In the genomic region with DNA sequence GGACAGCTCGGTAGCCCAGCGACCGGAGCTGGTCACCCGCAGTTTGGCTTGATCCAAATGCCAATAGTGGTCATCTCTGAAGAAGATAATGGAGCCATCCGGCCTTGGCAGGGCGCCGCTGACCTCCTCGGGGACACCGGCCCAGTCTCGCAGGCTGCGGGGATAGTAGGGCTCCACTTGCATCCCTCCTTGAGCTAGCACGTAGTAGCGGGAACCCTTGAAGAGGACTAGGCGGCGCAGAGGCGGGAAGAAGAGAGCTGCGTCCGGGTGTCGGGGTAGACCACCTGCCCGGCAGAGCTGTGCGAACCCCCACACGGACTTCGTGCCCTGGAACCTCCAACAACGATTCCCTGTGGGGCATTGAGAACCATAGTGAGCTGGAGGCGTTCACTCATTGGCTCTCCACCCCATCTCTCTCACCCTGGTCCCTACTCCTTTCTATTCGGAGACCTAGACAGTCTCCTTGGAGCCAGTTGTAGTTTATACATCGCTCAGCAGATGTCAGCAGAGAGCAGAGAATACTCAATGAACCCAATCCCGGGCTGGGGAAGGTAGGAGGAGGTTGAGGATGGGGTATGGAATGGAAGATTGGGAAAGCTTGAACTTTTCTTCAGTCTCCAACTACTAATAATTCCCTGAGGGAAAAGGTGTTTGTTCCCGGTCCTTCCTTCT, we compare ENCODE assay signal across 8 mouse cellular contexts. TPM values are rescaled to one million over a fixed set of nuclear protein-coding genes. Genes with fewer than 3 reads are reported as not detected.
A peak's percentile ranks its signal among the peaks of the same experiment; 100 is the strongest.
DNase-seq lines count a peak whose midpoint lies in the region; ATAC-seq lines count a peak whose summit lies in the region.

No protein-coding gene starts in this region.

- DNase-seq in ZHBTc4 (ENCODE audit: low read depth, low spot score): peak; percentile 87
- peak; percentile 85 for DNase-seq in cerebellum, adult 8-10 months
- DNase-seq in layer of hippocampus, postnatal 10 days (ENCODE audit: low spot score in 2 of 2): peak; percentile 83 to 86
- peak; percentile 86 for DNase-seq in lung, postnatal 10 days
- peak; percentile 74 for DNase-seq in ovary, postnatal 14 days (ENCODE audit: low spot score)

- WGBS in hindbrain, embryonic 15.5 days: 12% methylated on average over 29 of the region's 29 CpGs

- peak overlapping the region; percentile 55 for H3K4me2 ChIP-seq in hindbrain, embryonic 15.5 days

- H3K36me3 ChIP-seq in hindbrain, embryonic 15.5 days: no peaks in the 10 kb centered on the region

- H3K4me3 ChIP-seq in hindbrain, embryonic 15.5 days: peak overlapping the region; percentile 30

- H3K27ac ChIP-seq in hindbrain, embryonic 15.5 days (replicated peaks): no peak overlapping the region

- H3K9me3 ChIP-seq in hindbrain, embryonic 15.5 days: no peaks in the 10 kb centered on the region

- H3K4me1 ChIP-seq in hindbrain, embryonic 15.5 days (replicated peaks): peaks cover 18% of the 10 kb centered on the region

- no peak overlapping the region; the same call in 1 of the 2 replicates for H3K9ac ChIP-seq in hindbrain, embryonic 15.5 days

- ATAC-seq in frontal cortex, adult (ENCODE audit: low TSS enrichment): peak; percentile 62
- peak; percentile 40; the same call in 1 of the 2 replicates for ATAC-seq in hindbrain, embryonic 15.5 days (ENCODE audit: low FRiP score, low read depth)
- no peak for ATAC-seq in erythroblast, adult 5-6 weeks (replicated peaks; ENCODE audit: low FRiP score, poor library complexity, severe bottlenecking)

- H3K27me3 ChIP-seq in hindbrain, embryonic 15.5 days: peaks cover 47% of the 10 kb centered on the region

RNA-seq across cellular contexts. Expression of gene 1700020L24Rik, which starts 5.3 kb away (rescaled TPM):
- polyA plus RNA-seq in hindbrain, embryonic 15.5 days (2015; fragmentation: Nextera tagmentation; extraction: Ambion mirVana): 0.42 and 0.78 TPM in 2 replicates
- not detected for total RNA-seq in layer of hippocampus, postnatal 10 days (2021)
- 3.8 and 8.2 TPM in 2 replicates for total RNA-seq in erythroblast, adult 5-6 weeks (2015; ENCODE audit: low replicate concordance)
- total RNA-seq in erythroblast, adult 5-6 weeks (2017; ENCODE audit: low replicate concordance): 8.9 and 24.8 TPM in 2 replicates

RNA-seq across cellular contexts. Expression of gene Gas2l2, which starts 13.5 kb away (rescaled TPM):
- 0.41 and 0.91 TPM in 2 replicates for polyA plus RNA-seq in hindbrain, embryonic 15.5 days (2015; fragmentation: Nextera tagmentation; extraction: Ambion mirVana)
- total RNA-seq in layer of hippocampus, postnatal 10 days (2021): 1 to 10 TPM in 1 of 2 experiments, under 1 TPM in 1; 0.62 to 1.4 TPM
- not detected in 2 replicates for total RNA-seq in erythroblast, adult 5-6 weeks (2015; ENCODE audit: low replicate concordance)
- total RNA-seq in erythroblast, adult 5-6 weeks (2017; ENCODE audit: low replicate concordance): not detected in 2 replicates

RNA-seq across cellular contexts. Expression of gene Mmp28, which starts 20.1 kb away (rescaled TPM):
- 4.2 TPM in 2 replicates for polyA plus RNA-seq in hindbrain, embryonic 15.5 days (2015; fragmentation: Nextera tagmentation; extraction: Ambion mirVana)
- 1 to 10 TPM; 3.9 to 4.3 TPM for total RNA-seq in layer of hippocampus, postnatal 10 days (2021)
- 0.63 TPM in 1 of 2 replicates, not detected in the other for total RNA-seq in erythroblast, adult 5-6 weeks (2015; ENCODE audit: low replicate concordance)
- 0.42 and 1.7 TPM in 2 replicates for total RNA-seq in erythroblast, adult 5-6 weeks (2017; ENCODE audit: low replicate concordance)

RNA-seq across cellular contexts. Expression of gene Taf15, which starts 30.2 kb away (rescaled TPM):
- polyA plus RNA-seq in hindbrain, embryonic 15.5 days (2015; fragmentation: Nextera tagmentation; extraction: Ambion mirVana): 9.9 and 12.2 TPM in 2 replicates
- total RNA-seq in layer of hippocampus, postnatal 10 days (2021): 10 to 100 TPM; 68.2 to 76.1 TPM
- total RNA-seq in erythroblast, adult 5-6 weeks (2015; ENCODE audit: low replicate concordance): 20.9 and 35.2 TPM in 2 replicates
- total RNA-seq in erythroblast, adult 5-6 weeks (2017; ENCODE audit: low replicate concordance): 24.5 and 33.2 TPM in 2 replicates

RNA-seq across cellular contexts. Expression of gene Rasl10b, which starts 33.8 kb away (rescaled TPM):
- 44.2 and 48.6 TPM in 2 replicates for polyA plus RNA-seq in hindbrain, embryonic 15.5 days (2015; fragmentation: Nextera tagmentation; extraction: Ambion mirVana)
- total RNA-seq in layer of hippocampus, postnatal 10 days (2021): 100 to 1,000 TPM; 173 to 185 TPM
- total RNA-seq in erythroblast, adult 5-6 weeks (2015; ENCODE audit: low replicate concordance): not detected in 2 replicates
- total RNA-seq in erythroblast, adult 5-6 weeks (2017; ENCODE audit: low replicate concordance): not detected in 2 replicates
